Mouse (Mus musculus) ovary, postnatal 14 days (tissue): ENCODE measurements at regions not wholly inside any gene's neighbourhood (a gene's known extent, or its start where the extent isn't known, plus 50 kb on each side); places are given as distances from the start of the nearest gene placed in this dataset.
A peak's percentile ranks its signal among the peaks of the same experiment; 100 is the strongest.

Source experiments
- DNase-seq: peaks from one replicate; pipeline ENCODE4 v3.0.0; 2022; ENCODE audit warnings: low spot score

- no peak for DNase-seq
Observed at GRCm38 (mm10) chr4:29034406-29034805, 221.5 kb downstream of the Epha7 start.

- DNase-seq = no peak
Observed at GRCm38 (mm10) chr4:29039993-29040392, 227.1 kb downstream of the Epha7 start.

- DNase-seq = no peak
Observed at GRCm38 (mm10) chr4:29068678-29069621, 256.0 kb downstream of the Epha7 start.

- DNase-seq = no peak
Observed at GRCm38 (mm10) chr4:29074204-29074603, 261.3 kb downstream of the Epha7 start.

GRCm38 (mm10) chr4:29074851-29075250, 261.9 kb downstream of the Epha7 start:
- DNase-seq = no peak

GRCm38 (mm10) chr4:29076683-29077082, 263.8 kb downstream of the Epha7 start:
- no peak for DNase-seq

GRCm38 (mm10) chr4:29078391-29078790, 265.5 kb downstream of the Epha7 start:
- no peak for DNase-seq

- DNase-seq = no peak
Observed at GRCm38 (mm10) chr4:29083545-29084290, 270.8 kb downstream of the Epha7 start.

GRCm38 (mm10) chr4:29090949-29091348, 278.0 kb downstream of the Epha7 start:
- no peak for DNase-seq

GRCm38 (mm10) chr4:29091495-29092211, 278.7 kb downstream of the Epha7 start:
- no peak for DNase-seq

GRCm38 (mm10) chr4:29102373-29102772, 289.4 kb downstream of the Epha7 start:
- no peak for DNase-seq

GRCm38 (mm10) chr4:29103414-29103813, 290.5 kb downstream of the Epha7 start:
- no peak for DNase-seq

- DNase-seq = no peak
Observed at GRCm38 (mm10) chr4:29112552-29112951, 299.6 kb downstream of the Epha7 start.

GRCm38 (mm10) chr4:29117025-29117424, 304.1 kb downstream of the Epha7 start:
- DNase-seq = no peak

GRCm38 (mm10) chr4:29117926-29118325, 305.0 kb downstream of the Epha7 start:
- DNase-seq = peak; percentile 43

- DNase-seq = no peak
Observed at GRCm38 (mm10) chr4:29118679-29119479, 305.9 kb downstream of the Epha7 start.

- DNase-seq = no peak
Observed at GRCm38 (mm10) chr4:29119480-29120153, 306.7 kb downstream of the Epha7 start.

GRCm38 (mm10) chr4:29123697-29124377, 310.9 kb downstream of the Epha7 start:
- DNase-seq = no peak

- no peak for DNase-seq
Observed at GRCm38 (mm10) chr4:29130485-29130884, 317.6 kb downstream of the Epha7 start.
